Mouse (Mus musculus): ENCODE data around the gene Gata3. TPM values are rescaled to one million over a fixed set of nuclear protein-coding genes. Genes with fewer than 3 reads are reported as not detected.

The Gata3 gene
- polyA plus RNA-seq (2015; fragmentation: Nextera tagmentation; extraction: Ambion mirVana) = 5.4 and 11.9 TPM in 2 replicates

DNA sequence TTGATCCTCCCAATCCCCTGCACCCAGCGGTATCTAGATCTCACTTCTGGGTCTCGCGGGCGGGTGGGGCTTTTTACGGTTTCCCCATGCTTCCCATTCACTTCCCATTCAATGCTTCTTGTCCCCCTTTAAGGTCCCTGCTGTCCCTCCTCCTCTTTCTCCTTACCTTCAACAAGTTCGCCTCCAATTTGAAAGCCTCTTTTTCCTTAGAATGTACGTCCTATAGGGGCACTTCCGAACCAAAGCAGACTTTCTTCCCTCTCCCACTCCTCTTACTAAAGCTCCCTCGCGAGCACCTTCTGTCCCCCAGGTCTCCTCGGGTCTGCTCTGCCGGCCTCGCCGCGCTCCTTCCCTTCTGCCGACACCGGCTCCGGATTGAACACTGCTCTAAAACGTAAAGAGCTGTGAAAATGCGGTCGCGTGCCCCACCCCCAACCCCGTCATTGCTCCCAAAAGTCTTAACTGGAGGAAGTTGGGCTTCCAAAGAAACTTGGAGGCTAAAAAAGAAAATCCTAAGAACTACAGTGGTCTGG, at the start of gene Gata3:
Gata3 (minus strand) TSS at position 384 of the 533 bp plus-strand sequence.
- peak within 1 kb of the TSS; percentile 34 for H3K4me3 ChIP-seq (ENCODE audit: low read length)
- peak within 1 kb of the TSS; percentile 45 for H3K4me2 ChIP-seq (ENCODE audit: low read depth, low read length)
- 0 out of 2 replicates have a peak, but pooled peaks cover 5% of the 10 kb centered on the region for H3K4me1 ChIP-seq (ENCODE audit: control insufficient read depth, insufficient read depth, low read length)
- peak; percentile 43; the same call in 1 of the 2 replicates for ATAC-seq (replicated peaks; ENCODE audit: extremely low read depth, insufficient read depth, low FRiP score)
- no peaks in the 10 kb centered on the region for H3K9me3 ChIP-seq (replicated peaks; ENCODE audit: control insufficient read depth, low read length)
- H3K27me3 ChIP-seq (ENCODE audit: control insufficient read depth, insufficient read depth, low read length) = peaks cover 86% of the 10 kb centered on the region
- no peaks in the 10 kb centered on the region for H3K36me3 ChIP-seq (ENCODE audit: control insufficient read depth, insufficient read depth)
- H3K9ac ChIP-seq (ENCODE audit: low read length) = no peak within 1 kb of the TSS
- no peak within 1 kb of the TSS for H3K27ac ChIP-seq (ENCODE audit: low read length)
- WGBS = under 1% methylated on average over 23 of the region's 23 CpGs

DNA sequence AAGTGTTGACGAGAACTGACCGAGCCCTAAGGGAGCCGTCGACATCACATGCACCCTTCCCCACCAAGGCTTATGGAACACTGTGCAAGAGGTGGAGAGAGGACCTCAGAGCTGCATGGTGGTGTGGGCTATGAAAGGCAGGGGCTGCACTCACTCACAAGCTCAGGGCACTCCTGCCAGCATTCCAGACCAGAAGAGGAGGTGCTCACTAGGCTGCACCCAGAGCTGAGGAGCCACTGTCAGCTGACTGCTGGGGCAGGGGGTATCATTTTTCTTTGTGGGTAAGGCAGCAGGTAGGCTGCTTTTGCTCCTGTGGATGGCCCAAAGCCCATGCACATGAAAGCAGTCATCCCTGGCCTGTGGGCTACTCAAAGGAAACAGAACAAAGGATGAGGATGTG, 49.4 kb upstream of the Gata3 start:
- Histone ChIP-seq H3K9ac (ENCODE audit: low read length) (no peak overlapping the region), H3K27me3 (ENCODE audit: control insufficient read depth, insufficient read depth, low read length) (no peaks in the 10 kb centered on the region), H3K4me3 (ENCODE audit: low read length) (no peak overlapping the region), H3K27ac (ENCODE audit: low read length) (no peak overlapping the region), H3K36me3 (ENCODE audit: control insufficient read depth, insufficient read depth) (no peaks in the 10 kb centered on the region), H3K4me1 (ENCODE audit: control insufficient read depth, insufficient read depth, low read length) (no peaks in the 10 kb centered on the region), H3K4me2 (ENCODE audit: low read depth, low read length) (no peak overlapping the region), H3K9me3 (replicated peaks; ENCODE audit: control insufficient read depth, low read length) (no peaks in the 10 kb centered on the region)
- no peak for ATAC-seq (replicated peaks; ENCODE audit: extremely low read depth, insufficient read depth, low FRiP score)
- 50% methylated on average over 4 of the region's 4 CpGs for WGBS

DNA sequence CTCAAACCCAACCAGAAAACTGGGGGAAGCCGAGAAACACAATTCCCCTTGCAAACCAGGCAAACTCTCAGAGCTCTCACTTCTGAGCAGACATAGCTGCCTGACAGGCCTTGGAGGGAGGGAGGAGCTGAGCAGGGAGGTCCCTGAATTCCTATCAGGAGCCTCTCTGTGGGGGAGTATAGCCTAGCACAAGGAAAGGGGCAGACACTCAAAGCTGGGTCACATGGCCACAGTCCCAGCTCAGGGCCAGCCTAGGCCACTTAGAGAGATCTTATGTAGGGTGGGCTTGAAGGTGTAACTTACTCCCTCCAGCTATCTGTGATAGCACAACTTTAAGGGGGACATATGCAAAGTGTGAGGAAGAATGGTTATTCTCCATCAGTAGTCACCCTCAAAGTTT, 46.1 kb upstream of the Gata3 start:
- no peaks in the 10 kb centered on the region for H3K36me3 ChIP-seq (ENCODE audit: control insufficient read depth, insufficient read depth)
- no peak overlapping the region for H3K27ac ChIP-seq (ENCODE audit: low read length)
- H3K4me2 ChIP-seq (ENCODE audit: low read depth, low read length) = no peak overlapping the region
- no peaks in the 10 kb centered on the region for H3K4me1 ChIP-seq (ENCODE audit: control insufficient read depth, insufficient read depth, low read length)
- 20% methylated on average over 1 of the region's 1 CpGs for WGBS
- ATAC-seq (replicated peaks; ENCODE audit: extremely low read depth, insufficient read depth, low FRiP score) = no peak
- no peak overlapping the region for H3K4me3 ChIP-seq (ENCODE audit: low read length)
- no peaks in the 10 kb centered on the region for H3K27me3 ChIP-seq (ENCODE audit: control insufficient read depth, insufficient read depth, low read length)
- no peaks in the 10 kb centered on the region for H3K9me3 ChIP-seq (replicated peaks; ENCODE audit: control insufficient read depth, low read length)
- H3K9ac ChIP-seq (ENCODE audit: low read length) = no peak overlapping the region

DNA sequence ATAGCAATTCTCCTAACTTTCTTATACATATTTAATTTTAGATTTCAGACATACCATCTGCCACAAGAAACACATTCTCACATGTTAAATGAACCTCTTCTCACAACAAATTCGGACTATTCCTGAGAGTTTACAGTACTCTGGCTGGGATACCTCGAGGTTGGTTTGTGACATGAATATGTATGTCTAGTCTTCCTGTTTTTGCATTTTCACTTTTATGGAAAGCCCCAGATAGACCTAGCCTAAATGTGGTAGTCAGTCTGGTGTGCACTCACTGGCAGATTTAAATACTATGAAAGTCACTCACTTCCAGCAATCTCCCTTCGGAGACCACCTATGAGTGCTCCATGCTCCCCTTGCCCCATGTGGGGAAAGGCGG, 37.1 kb upstream of the Gata3 start:
- H3K27ac ChIP-seq (ENCODE audit: low read length) = no peak overlapping the region
- WGBS = 80% methylated on average over 4 of the region's 4 CpGs
- no peak overlapping the region for H3K4me3 ChIP-seq (ENCODE audit: low read length)
- ATAC-seq (replicated peaks; ENCODE audit: extremely low read depth, insufficient read depth, low FRiP score) = no peak
- H3K4me2 ChIP-seq (ENCODE audit: low read depth, low read length) = no peak overlapping the region
- no peak overlapping the region for H3K9ac ChIP-seq (ENCODE audit: low read length)
- H3K27me3 ChIP-seq (ENCODE audit: control insufficient read depth, insufficient read depth, low read length) = no peaks in the 10 kb centered on the region
- H3K9me3 ChIP-seq (replicated peaks; ENCODE audit: control insufficient read depth, low read length) = no peaks in the 10 kb centered on the region
- no peaks in the 10 kb centered on the region for H3K4me1 ChIP-seq (ENCODE audit: control insufficient read depth, insufficient read depth, low read length)
- no peaks in the 10 kb centered on the region; the same call in 1 of the 2 replicates for H3K36me3 ChIP-seq (ENCODE audit: control insufficient read depth, insufficient read depth)

- no peaks in the 10 kb centered on the region for H3K27me3 ChIP-seq (ENCODE audit: control insufficient read depth, insufficient read depth, low read length)
- no peak overlapping the region for H3K9ac ChIP-seq (ENCODE audit: low read length)
- 49% methylated on average over 7 of the region's 7 CpGs for WGBS
- no peaks in the 10 kb centered on the region for H3K9me3 ChIP-seq (replicated peaks; ENCODE audit: control insufficient read depth, low read length)
- no peak overlapping the region for H3K4me3 ChIP-seq (ENCODE audit: low read length)
- H3K4me2 ChIP-seq (ENCODE audit: low read depth, low read length) = no peak overlapping the region
- H3K36me3 ChIP-seq (ENCODE audit: control insufficient read depth, insufficient read depth) = no peaks in the 10 kb centered on the region; the same call in 1 of the 2 replicates
- no peak for ATAC-seq (replicated peaks; ENCODE audit: extremely low read depth, insufficient read depth, low FRiP score)
- H3K4me1 ChIP-seq (ENCODE audit: control insufficient read depth, insufficient read depth, low read length) = no peaks in the 10 kb centered on the region
- no peak overlapping the region for H3K27ac ChIP-seq (ENCODE audit: low read length)
These were observed 36.5 kb upstream of the Gata3 start for GRCm38 (mm10) chr2:9926194-9926904.

DNA sequence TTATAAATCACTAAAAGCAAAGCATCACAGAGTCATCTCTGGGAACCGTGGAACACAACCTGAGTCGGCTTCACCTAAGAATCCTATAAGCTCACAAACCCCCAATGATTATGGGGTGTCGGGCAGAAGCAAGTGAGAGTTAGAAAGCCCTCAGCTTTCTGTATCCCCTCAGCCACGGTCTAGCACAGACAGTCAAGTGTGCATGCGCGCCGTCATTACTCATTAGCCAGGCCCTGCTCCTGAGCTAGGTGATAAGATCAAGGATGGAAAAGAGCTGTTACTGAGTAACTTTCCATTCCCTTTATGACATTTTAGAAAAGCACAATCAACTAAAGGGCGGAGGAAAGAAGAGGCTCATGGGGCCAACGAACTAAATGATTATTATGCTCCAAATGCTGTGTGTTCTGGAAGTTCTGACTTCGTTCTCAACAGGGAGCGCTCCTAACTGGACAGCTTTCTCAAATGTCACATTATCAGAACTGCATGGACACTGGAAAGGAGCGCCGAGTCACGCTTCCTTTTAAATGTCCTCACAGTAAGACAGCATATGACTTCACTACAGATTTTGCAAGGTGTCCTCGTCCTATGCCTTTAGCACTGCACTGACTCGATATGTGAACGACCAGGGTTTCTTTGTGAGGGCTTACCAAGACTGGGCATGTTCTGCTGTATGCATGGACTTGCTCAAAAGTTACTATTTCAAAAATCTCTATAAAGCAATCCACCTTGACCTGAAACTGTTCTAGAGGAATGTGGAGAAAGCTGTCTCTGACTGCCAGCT, 29.0 kb upstream of the Gata3 start:
- no peaks in the 10 kb centered on the region for H3K27me3 ChIP-seq (ENCODE audit: control insufficient read depth, insufficient read depth, low read length)
- no peaks in the 10 kb centered on the region for H3K4me1 ChIP-seq (ENCODE audit: control insufficient read depth, insufficient read depth, low read length)
- H3K27ac ChIP-seq (ENCODE audit: low read length) = no peak overlapping the region
- no peak overlapping the region for H3K4me3 ChIP-seq (ENCODE audit: low read length)
- no peak for ATAC-seq (replicated peaks; ENCODE audit: extremely low read depth, insufficient read depth, low FRiP score)
- H3K9ac ChIP-seq (ENCODE audit: low read length) = no peak overlapping the region
- H3K9me3 ChIP-seq (replicated peaks; ENCODE audit: control insufficient read depth, low read length) = no peaks in the 10 kb centered on the region
- WGBS = 72% methylated on average over 17 of the region's 17 CpGs
- H3K4me2 ChIP-seq (ENCODE audit: low read depth, low read length) = no peak overlapping the region
- H3K36me3 ChIP-seq (ENCODE audit: control insufficient read depth, insufficient read depth) = peaks cover 9% of the 10 kb centered on the region

DNA sequence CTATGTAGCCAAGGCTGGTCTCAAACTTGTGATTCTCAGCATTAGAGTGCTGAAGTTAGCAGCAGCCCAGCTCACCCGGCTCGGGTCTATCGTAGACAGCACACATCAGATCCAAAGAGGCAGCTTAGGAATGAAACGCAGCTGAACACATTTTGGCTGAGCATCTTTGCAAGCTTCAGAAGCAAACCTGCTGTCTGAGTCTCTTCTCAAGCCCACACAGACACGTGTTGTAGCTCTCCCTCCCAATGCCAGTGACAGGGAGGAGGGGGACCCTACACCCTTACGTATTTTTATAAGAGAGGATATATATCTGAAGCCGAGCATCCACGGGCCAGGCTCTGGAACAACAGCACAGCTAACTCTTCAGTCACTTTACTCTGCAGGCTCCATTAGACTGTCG, 27.8 kb upstream of the Gata3 start:
- ATAC-seq (replicated peaks; ENCODE audit: extremely low read depth, insufficient read depth, low FRiP score) = no peak
- Histone ChIP-seq H3K9me3 (replicated peaks; ENCODE audit: control insufficient read depth, low read length) (no peaks in the 10 kb centered on the region), H3K9ac (ENCODE audit: low read length) (no peak overlapping the region), H3K27me3 (ENCODE audit: control insufficient read depth, insufficient read depth, low read length) (no peaks in the 10 kb centered on the region), H3K27ac (ENCODE audit: low read length) (no peak overlapping the region), H3K4me2 (ENCODE audit: low read depth, low read length) (no peak overlapping the region), H3K4me3 (ENCODE audit: low read length) (no peak overlapping the region), H3K36me3 (ENCODE audit: control insufficient read depth, insufficient read depth) (peaks cover 9% of the 10 kb centered on the region), H3K4me1 (ENCODE audit: control insufficient read depth, insufficient read depth, low read length) (no peaks in the 10 kb centered on the region)
- WGBS = 86% methylated on average over 9 of the region's 9 CpGs

GRCm38 (mm10) chr2:9905995-9906394, 16.2 kb upstream of the Gata3 start:
- ATAC-seq (replicated peaks; ENCODE audit: extremely low read depth, insufficient read depth, low FRiP score) = no peak; the same call in 1 of the 2 replicates
- peaks cover 4% of the 10 kb centered on the region; the same call in 1 of the 2 replicates for H3K27me3 ChIP-seq (ENCODE audit: control insufficient read depth, insufficient read depth, low read length)
- no peaks in the 10 kb centered on the region for H3K9me3 ChIP-seq (replicated peaks; ENCODE audit: control insufficient read depth, low read length)
- H3K36me3 ChIP-seq (ENCODE audit: control insufficient read depth, insufficient read depth) = no peaks in the 10 kb centered on the region
- no peak overlapping the region for H3K9ac ChIP-seq (ENCODE audit: low read length)
- WGBS = 4% methylated on average over 11 of the region's 11 CpGs
- peaks cover 5% of the 10 kb centered on the region; the same call in 1 of the 2 replicates for H3K4me1 ChIP-seq (ENCODE audit: control insufficient read depth, insufficient read depth, low read length)
- peak overlapping the region; percentile 38 for H3K4me3 ChIP-seq (ENCODE audit: low read length)
- H3K27ac ChIP-seq (ENCODE audit: low read length) = no peak overlapping the region
- peak overlapping the region; percentile 62 for H3K4me2 ChIP-seq (ENCODE audit: low read depth, low read length)
